Mouse (Mus musculus): ENCODE measurements at regions not wholly inside any gene's neighbourhood (a gene's known extent, or its start where the extent isn't known, plus 50 kb on each side); places are given as distances from the start of the nearest gene placed in this dataset.

DNA sequence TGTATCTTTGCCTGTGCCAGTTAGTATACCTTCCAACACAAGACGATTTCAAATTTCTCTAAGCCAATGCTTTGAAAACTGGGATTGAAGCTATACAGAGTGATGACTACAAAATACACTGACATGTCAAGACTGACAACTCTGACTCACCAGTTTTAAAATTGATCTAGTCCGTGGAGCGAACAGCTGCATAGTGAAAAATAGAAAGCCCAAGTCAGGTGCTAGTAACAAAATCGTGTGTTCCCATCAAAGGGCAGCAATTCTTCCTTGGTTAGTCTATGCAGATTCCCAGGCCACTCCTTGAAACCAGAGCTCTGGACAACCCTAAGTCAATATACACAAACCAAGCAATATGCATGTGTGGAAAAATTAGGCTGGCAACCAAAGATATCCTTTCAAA lies 940.6 kb downstream of the Kcna4 start:
- ATAC-seq (ENCODE audit: low FRiP score): no peak
- H3K4me2 ChIP-seq (replicated peaks; ENCODE audit: low read depth, low read length): no peak overlapping the region
- no peak for DNase-seq (ENCODE audit: low spot score)
- no peaks in the 10 kb centered on the region for H3K4me1 ChIP-seq (replicated peaks; ENCODE audit: control insufficient read depth, insufficient read depth, low read length)
- 89% methylated on average over 4 of the region's 4 CpGs for WGBS
- no peak overlapping the region for H3K9ac ChIP-seq (ENCODE audit: low read depth, low read length)
- no peaks in the 10 kb centered on the region for H3K27me3 ChIP-seq (ENCODE audit: control insufficient read depth, insufficient read depth, low read length)
- no peak overlapping the region for H3K4me3 ChIP-seq (ENCODE audit: low read depth, low read length)
- no peaks in the 10 kb centered on the region for H3K9me3 ChIP-seq (ENCODE audit: control insufficient read depth, low read length)
- H3K27ac ChIP-seq (ENCODE audit: low read depth, low read length): no peak overlapping the region
- no peaks in the 10 kb centered on the region for H3K36me3 ChIP-seq (ENCODE audit: control insufficient read depth, insufficient read depth, low read length)

- no peaks in the 10 kb centered on the region for H3K27me3 ChIP-seq (ENCODE audit: control insufficient read depth, insufficient read depth, low read length)
- H3K4me3 ChIP-seq (ENCODE audit: low read depth, low read length): no peak overlapping the region
- H3K9ac ChIP-seq (ENCODE audit: low read depth, low read length): no peak overlapping the region
- H3K9me3 ChIP-seq (ENCODE audit: control insufficient read depth, low read length): no peaks in the 10 kb centered on the region
- no peak overlapping the region for H3K27ac ChIP-seq (ENCODE audit: low read depth, low read length)
- no peak overlapping the region for H3K4me2 ChIP-seq (replicated peaks; ENCODE audit: low read depth, low read length)
- WGBS: 59% methylated on average over 7 of the region's 7 CpGs
- ATAC-seq (ENCODE audit: low FRiP score) (no peak), DNase-seq (ENCODE audit: low spot score) (peak; percentile 2)
- no peaks in the 10 kb centered on the region for H3K36me3 ChIP-seq (ENCODE audit: control insufficient read depth, insufficient read depth, low read length)
- H3K4me1 ChIP-seq (replicated peaks; ENCODE audit: control insufficient read depth, insufficient read depth, low read length): no peaks in the 10 kb centered on the region
These were observed 941.5 kb downstream of the Kcna4 start for GRCm38 (mm10) chr2:108231924-108232323.

DNA sequence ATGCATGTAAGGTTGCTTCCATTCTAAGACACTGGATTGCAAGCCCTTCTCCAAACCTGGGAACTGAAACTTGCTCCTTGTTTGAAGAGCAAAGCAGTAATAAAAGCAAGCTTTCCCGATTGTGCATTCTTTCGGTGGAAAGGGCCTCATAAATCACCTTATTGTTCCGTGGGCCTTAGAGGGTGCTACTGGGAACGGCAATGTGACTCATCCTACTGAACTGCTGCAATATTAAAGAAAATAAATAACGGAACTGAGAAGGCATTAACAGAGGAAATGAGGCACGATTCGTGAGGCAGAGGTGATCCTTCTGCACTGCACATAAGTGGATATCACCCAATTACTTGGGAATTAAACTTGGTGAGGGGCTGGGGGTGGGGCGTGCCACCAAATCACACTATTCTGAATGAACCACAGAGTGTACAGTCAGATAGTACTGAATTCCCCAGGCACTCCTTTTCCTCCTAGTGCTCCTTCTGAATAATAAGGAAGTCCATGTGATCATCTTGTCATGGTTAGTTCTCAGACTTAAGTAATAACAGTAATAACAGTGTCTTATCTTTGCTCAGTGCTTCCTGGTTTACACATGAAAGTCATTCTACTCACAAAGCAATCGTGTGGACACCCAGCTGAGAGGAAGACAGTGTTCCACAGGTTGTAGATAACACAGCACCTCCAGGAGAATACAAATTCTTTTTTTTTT lies 946.0 kb downstream of the Kcna4 start:
- DNase-seq (ENCODE audit: low spot score) (no peak), ATAC-seq (ENCODE audit: low FRiP score) (no peak)
- no peaks in the 10 kb centered on the region for H3K4me1 ChIP-seq (replicated peaks; ENCODE audit: control insufficient read depth, insufficient read depth, low read length)
- H3K36me3 ChIP-seq (ENCODE audit: control insufficient read depth, insufficient read depth, low read length): no peaks in the 10 kb centered on the region
- H3K4me3 ChIP-seq (ENCODE audit: low read depth, low read length): no peak overlapping the region
- 70% methylated on average over 9 of the region's 9 CpGs for WGBS
- no peaks in the 10 kb centered on the region for H3K9me3 ChIP-seq (ENCODE audit: control insufficient read depth, low read length)
- H3K4me2 ChIP-seq (replicated peaks; ENCODE audit: low read depth, low read length): no peak overlapping the region
- H3K27me3 ChIP-seq (ENCODE audit: control insufficient read depth, insufficient read depth, low read length): no peaks in the 10 kb centered on the region
- no peak overlapping the region for H3K9ac ChIP-seq (ENCODE audit: low read depth, low read length)
- no peak overlapping the region for H3K27ac ChIP-seq (ENCODE audit: low read depth, low read length)
